Mouse (Mus musculus) splenic B cell, adult 2 months (primary cell): Measurements from ENCODE around the gene Golt1a.

Experiments used
- DNase-seq: peaks from one replicate; pipeline ENCODE4 v3.0.0-alpha.2; 2011; ENCODE audit warnings: low read depth, low spot score
- H3K27me3 ChIP-seq: 2 replicates; pipeline ENCODE4 v1.6.1; 2012; ENCODE audit warnings: mild to moderate bottlenecking, low read length, moderate library complexity, mixed read lengths; ENCODE audit not compliant: control insufficient read depth, poor library complexity, insufficient read depth, severe bottlenecking
- H3K36me3 ChIP-seq: 2 replicates; pipeline ENCODE4 v1.6.1; 2012; ENCODE audit warnings: mild to moderate bottlenecking, low read length, moderate library complexity, mixed read lengths; ENCODE audit not compliant: control insufficient read depth, poor library complexity, insufficient read depth, severe bottlenecking

The Golt1a gene

DNA sequence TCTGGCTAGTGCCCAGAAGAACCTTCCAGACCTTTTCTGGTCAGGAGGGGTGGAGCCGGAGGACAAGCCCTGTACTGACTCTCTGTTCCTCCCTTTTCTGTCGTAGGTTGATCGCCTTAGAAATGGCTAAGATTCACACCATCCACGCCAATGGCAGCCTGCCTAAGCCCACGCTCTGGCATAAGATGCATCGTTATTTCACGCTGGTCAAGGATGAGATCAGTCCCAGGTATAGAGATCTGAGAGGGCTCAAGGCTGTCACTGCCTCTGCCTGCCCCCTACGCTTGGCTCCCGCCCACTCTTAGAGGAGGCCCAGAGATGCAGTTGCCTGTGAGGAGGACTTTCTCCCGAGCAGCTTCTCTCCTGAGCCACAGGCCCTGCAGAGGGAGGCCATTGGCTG, 59.0 kb downstream of the Golt1a start:
- DNase-seq, result no peak
- Histone ChIP-seq H3K27me3 (peaks cover 5% of the 10 kb centered on the region), H3K36me3 (no peaks in the 10 kb centered on the region)

DNA sequence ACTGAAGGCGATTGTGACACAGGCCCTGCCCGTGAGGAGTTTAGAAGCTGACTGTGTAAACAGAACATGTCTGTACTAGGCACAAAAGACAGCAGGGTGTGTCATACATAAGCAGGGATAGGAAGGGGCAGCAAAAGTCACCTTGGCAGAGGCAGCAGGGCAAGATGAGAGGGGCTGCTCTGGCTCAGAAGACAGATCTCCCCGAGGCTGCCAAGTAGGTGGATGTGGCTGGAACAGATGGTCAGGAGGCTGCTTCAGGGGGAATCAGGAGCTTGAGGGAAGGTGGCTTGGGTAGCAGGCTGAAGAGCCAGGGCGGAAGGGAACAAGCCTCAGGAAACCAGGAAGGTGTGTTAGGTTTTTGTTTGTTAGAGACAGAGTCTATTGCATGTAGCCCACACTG, 60.8 kb downstream of the Golt1a start:
- no peaks in the 10 kb centered on the region for H3K36me3 ChIP-seq
- DNase-seq, result no peak
- H3K27me3 ChIP-seq, result no peaks in the 10 kb centered on the region

DNA sequence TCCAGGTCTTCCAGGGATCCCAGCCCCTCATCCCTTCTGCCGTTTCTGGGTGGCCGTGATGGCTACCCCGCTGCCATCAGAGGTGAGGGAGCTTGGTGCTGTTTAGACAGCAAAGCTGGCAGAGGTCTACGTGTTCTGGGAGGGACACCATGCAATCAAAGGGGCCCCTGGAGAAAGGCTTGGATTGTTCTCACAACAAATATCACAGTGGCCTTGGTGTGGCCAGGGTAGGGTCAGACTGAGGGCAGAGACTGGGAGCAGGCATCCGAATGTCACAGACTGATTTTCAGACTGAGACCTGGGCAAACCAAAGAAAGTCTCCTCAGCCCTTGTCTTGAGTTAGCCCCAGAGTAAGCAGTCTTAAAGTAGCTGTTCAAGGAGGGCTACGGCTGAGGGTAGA, 61.8 kb downstream of the Golt1a start:
- no peaks in the 10 kb centered on the region for H3K36me3 ChIP-seq
- no peaks in the 10 kb centered on the region for H3K27me3 ChIP-seq
- DNase-seq, result no peak

DNA sequence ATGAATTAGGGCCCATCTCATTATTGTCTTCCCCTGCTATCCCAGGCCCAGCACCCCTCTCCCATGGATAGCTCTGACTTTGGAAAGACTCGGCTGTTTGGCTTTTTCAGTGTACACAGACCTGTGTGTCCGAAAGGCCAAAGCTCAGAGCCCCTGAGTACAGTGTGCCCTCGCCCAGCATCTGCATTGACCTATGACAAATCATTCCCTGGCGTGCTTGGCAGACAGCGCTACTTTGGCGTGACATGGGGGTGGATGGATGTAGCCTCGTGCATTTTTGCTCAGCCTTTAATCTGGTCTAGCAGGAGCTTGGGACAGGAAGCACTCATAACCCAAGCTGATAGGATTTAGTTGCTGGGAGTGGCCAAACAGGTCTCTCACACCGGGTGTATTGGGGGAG, 62.5 kb downstream of the Golt1a start:
- Histone ChIP-seq H3K27me3 (no peaks in the 10 kb centered on the region), H3K36me3 (no peaks in the 10 kb centered on the region)
- DNase-seq, result no peak
